Mouse (Mus musculus): ENCODE results near the gene Dnaja4.

The Dnaja4 gene

DNA sequence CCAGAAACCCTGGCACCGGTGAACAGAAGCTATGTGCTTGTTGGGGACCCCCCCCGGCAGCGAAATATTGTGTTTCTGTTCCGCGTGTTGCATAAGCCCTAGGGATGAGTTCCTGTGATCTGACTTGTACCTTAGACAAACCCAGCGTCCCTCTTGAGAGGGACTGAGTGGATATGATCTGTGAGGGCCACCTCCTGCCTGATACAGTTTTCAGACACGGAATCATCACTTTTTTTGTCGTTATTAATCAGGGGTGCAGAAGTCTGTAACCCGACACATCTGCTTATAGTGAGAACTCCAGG lies 1.5 kb downstream of the Dnaja4 start:
- DNase-seq, result no peak

DNA sequence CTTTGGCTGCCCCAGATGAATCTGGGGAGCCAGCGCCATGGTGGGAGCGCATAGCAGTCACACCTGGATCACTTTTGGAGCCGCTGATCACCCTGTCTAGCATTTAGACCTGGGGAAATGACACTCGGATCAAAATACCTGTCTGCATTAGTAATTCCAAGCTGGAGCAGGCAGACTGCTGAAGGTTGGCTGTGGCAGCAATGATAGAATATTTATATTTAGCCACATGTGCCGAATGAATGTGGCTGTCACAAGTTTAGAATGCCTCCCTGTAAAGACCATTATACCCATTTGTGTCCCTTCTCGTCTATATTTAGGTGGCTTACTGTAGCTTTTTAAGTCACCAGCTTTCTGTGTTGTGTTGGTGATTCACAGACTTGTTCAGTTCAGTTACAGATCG lies 2.1 kb downstream of the Dnaja4 start:
- no peak for DNase-seq

DNA sequence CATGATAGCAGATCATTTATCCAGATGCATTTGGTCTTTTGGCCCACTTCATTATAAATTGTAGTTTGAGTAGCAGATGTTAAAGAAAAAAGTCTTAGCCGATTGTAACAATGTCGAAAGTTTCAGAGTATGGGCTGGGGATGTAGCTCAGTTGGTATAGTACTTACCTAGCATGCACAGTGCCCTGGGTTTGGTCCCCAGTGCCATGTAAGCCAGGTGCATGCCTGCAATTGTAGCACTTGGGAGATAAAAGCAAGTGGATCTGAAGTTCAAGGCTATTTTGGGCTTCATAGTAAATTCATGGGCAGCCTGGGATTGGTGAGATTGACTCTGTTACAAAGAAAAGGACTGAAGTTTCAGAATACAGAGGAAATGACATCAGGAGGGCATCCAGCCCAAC lies 3.9 kb downstream of the Dnaja4 start:
- no peak for DNase-seq

DNA sequence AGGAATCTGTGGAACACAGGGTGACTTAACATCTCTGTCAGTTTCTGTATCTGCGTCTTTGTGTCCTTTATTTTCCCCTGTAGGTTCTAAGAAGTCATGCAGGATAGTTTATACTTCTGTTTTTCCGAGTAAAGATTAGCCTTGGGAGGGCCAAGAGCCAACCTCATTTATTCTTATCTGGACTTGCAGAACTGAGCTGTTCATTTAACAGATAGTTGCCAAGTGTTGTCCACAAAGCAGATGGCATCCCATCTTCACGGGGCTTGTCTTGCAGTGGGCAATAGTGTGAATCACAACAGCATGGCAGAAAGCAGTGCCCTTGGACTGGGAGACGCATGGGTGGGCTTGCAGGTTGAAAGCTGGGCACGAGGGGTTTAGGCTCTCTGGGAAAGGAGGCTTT lies 5.7 kb downstream of the Dnaja4 start:
- no peak for DNase-seq

DNA sequence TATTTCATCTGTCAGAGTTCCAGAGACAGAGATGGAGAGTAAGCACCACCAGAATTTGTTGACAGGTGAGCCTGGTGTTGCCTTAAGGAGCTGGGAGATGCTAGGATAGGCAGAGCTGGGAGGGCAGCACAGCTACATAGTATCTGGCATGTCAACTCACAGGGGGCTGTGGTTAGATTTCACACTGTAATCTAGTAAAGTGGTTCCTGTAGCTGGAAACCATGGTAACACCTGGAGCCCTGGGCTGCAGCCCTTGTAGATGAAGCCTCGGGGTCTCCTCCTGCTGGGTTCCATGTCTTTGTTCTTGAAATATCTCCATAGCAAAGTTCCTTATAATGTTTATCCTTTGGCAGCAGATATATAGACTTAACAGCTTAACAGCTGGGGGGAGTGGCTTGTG lies 6.9 kb downstream of the Dnaja4 start:
- DNase-seq, result no peak

DNA sequence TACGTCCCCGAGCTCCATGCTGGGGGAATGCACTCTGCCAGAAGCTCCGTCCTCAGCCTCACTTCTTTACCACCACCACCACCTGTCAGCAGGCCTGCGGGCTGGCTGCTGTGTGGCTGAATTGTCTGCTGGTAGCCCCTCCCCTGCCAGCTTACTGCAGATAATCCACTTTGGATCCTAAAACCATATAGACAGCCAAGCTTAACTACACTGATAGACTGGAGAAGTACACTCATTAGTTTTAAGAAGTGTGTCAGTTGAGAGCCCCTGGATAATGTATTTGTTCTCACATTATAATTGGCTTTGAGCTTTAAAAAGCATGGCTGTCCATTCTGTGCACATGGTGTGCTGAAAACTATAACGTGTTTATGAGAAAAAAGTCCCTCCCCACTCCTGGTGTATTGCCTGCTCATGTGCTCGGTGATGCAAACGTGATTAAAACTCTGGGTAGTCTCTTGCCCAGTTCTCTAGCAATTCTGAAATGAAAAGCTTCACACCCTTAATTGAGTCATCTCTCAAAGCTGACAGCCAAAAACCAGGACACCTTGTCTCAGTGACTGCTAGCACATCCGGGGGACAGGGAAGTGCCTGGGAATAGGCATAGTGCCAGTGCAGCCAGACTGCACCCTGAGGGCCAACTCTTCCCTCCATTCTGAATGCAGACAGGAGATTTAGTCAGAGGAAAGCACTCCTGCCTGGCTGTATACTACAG lies 8.8 kb downstream of the Dnaja4 start:
- DNase-seq, result no peak

DNA sequence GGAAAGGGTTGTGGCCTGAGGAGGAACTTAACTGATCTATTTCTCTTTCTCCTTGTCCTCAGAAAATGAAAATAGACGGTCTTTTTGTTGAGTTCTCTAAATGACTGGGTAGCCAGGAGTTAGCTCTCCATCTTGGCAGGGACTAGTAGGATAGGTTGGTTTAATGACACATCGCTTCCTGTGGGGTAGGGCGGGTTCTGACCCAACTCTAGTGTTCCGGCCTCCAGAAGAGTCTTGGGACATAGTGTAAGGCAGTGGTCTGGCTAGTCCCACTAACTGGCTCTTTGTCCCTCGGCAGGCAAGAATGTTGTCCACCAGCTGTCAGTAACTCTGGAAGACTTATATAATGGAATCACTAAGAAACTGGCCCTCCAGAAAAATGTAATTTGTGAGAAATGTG lies 9.4 kb downstream of the Dnaja4 start:
- DNase-seq, result no peak

DNA sequence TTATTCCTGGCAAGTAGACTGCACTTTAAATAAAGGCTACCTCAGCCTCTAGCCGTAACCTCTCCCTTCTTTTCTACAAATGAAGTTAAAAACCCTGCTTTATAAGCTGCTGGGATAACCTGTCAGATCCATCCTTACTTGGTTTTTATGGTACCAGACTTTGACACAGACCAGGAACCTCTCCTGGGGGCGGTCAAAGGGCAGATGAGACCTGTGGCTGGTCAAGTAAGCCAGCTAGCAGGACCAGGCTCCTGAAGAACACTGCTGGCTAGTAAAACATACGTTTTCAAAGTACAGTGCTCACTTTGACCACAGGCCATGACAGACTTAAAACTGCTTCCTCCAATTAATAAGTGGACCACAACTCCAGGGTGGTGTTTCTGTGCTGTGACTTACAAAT lies 17.1 kb downstream of the Dnaja4 start:
- DNase-seq, result no peak

DNA sequence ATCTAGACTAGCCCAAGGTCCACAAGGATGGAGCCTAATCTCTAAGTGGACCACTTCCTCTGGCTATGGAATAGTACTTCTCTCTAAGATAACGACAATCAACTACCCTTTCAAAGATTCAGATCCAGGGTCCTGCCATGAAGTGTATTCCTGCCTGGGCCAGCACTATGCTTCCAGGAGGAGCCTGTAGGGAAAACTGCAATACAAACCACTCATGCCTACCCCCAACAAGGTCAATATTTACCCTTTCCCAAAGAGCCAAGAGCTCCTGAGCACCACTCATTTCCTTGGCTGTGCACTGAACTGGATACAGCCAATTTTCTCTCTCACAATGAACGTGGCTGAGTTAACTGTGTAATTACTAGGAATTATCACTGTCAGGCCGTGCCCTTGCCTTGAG lies 18.9 kb downstream of the Dnaja4 start:
- no peak for DNase-seq

DNA sequence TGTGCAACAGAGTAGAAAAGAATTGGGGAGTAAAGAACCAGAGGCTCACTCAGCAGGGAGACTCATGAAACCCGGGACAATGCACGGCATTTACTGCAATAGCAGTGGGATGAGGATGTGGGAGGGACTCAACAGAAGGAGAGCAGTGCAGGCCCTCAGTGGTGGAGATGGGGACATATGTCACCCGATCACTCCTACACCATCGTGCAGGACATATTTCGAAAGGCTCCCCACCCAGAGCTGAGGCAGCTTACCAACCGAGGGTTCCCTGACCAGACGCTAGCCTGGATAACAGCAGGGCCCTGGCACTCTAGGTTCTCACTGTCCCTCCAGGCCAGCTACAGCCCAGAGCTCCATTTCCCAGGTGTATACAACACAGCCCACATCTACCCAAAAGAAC lies 23.5 kb downstream of the Dnaja4 start:
- no peak for DNase-seq

DNA sequence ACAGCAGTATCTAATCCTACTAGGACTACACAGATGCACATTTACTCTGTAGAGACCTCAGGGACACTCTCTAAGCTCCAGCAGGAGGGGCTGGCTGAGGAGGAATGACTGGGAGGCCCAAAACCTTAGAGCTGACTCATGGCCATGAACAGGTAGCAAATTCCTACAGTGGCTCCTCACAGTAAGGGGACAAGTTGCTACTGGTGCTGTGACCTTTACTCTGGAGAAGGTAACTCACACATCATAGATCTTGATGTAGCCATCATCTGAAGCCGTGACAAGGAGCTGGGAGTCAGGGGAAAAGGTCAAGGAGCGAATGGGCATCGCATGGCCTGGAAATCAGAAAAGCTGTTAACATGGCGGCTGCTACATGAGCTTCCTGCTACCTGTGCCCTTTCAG lies 23.9 kb downstream of the Dnaja4 start:
- no peak for DNase-seq

DNA sequence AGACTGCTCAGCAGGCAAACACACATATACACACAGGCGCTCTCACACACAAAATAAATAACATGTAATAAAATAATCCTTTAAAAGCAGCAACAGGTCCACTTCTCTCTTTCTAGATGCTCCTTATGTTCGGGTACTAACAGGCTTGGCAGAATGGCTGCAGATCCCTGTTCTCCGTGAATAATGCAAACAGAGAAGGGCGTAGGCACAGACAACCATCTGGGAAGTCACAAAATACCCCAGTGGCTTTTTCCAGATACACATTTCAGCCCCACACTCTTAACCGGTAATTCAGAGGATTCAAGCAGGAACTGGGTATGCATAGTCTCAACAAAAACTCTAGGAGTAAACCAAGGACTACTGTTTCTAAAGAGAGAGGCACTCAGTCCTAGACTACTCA lies 27.6 kb downstream of the Dnaja4 start:
- no peak for DNase-seq

DNA sequence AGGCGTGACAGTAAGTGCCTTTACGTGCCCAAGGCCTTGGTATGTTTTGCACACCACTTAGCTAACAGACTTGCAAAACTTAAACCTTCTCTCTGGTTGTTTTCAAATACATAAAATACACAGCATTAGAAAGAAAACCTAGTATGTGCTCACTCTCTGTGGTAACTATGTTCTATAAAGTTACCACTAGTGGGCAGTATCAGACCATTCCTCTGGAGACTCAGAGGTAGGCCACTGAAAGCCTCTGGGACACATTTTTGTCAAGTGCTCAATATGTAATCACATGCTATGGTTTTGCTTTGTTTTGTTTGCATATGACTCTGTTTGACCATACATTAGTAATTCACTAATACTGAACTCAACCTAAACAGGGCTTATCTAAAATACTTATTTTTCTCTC lies 33.4 kb downstream of the Dnaja4 start:
- peak; percentile 14 for DNase-seq

DNA sequence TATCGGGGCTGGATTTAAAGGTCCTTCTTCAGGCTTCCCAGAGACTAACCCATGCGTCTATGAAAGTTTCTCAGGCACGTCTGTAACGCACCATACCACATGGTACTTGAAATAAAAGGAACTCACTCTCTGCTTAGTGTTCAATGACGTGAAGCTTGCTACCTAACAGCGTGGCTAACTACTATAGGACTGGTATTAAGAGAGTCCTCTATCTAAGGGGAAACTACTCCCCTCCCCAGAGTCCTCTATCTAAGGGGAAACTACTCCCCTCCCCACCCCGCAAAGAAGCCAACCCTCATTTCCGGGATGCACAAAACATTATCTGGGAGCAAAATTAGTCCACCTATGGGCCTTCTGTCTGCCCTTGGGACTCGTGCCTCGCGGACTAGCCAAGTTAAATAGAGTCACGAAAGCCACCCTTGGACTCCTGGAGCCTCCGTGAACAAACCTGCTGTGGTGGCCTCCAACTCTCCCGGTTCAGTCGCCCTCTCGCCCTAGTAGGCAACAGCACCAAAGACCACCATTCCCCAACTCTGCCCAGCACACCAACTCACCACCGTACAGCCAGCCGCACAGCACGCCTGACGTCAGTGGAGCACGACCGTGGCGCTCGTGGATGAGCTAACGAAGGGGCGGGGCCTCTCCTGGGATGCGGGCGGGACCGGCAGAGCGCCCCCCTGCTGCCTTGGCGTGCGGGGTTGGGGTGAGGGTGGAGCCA lies 35.4 kb downstream of the Dnaja4 start, which contains the start of gene Wdr61:
Wdr61 (minus strand) TSS at position 599 of the 718 bp plus-strand sequence.
- DNase-seq, result peak; percentile 99

DNA sequence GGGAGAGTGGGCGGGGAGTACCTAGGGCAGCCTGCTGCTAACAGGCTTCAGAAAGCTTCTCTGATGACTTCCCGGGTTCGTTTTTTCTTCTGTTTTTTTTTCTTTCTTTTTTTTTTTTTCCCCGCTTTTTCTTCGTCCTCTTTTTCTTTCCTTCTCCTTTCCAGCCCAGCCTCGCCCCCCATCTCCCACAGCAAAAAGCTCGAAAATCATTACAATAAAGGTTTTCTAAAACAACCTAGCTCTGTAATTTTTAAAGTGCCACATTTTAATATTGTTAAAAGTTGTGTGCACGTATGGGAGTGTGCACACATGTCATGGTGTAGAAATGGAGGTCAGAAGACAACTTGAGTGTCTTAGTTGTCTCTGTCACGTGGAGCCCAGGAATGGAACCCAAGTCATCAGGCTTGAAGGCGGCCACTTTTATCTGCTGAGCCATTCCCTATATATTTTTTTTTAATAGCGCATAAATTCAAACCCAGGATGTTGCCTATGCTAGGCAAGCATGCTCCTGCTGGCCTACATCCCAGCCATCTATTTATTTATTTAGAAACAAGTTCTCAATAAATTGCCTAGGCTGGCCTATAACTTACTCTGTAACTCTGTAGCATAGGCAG lies 36.1 kb downstream of the Dnaja4 start:
- no peak for DNase-seq

DNA sequence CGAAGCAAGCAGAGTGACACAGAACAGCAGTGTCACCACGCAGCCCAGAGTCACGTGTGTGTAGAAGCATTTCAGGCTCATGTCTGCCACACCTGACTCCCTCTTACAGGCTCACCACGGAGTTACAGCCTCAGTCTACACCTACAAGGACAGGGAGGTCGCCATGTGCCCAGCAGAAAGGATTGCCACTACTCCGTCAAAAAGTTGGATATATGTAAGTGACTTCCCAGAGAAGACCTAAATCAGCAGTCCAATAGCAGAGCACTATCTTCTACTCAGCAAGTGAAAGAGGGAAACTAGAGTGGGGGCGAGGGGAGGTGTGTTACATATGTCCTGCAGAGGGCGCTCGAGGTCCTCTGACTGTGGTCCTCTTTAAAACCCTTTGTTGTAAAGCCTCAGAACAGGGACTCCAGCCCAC lies 37.6 kb downstream of the Dnaja4 start:
- DNase-seq, result peak; percentile 62

DNA sequence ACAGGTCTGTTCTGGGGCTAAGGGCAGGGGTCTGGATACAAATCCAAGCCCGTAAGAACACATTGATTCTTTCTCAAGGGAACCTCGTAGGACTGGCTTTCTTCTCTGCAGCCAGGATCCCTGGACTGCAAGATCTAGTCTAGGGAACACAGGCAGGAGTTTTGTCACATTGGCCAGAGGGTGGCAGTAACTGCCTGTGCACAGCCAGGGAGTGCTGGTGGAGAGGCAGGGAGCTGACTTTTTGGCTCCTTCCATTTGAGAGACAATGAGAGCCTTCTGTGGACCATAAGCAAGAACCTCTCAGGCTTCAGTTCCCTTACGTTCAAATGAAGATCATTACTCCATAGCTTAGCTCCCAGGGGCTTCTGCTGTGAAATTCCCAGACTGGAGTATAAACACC lies 39.7 kb downstream of the Dnaja4 start:
- DNase-seq, result peak; percentile 18

DNA sequence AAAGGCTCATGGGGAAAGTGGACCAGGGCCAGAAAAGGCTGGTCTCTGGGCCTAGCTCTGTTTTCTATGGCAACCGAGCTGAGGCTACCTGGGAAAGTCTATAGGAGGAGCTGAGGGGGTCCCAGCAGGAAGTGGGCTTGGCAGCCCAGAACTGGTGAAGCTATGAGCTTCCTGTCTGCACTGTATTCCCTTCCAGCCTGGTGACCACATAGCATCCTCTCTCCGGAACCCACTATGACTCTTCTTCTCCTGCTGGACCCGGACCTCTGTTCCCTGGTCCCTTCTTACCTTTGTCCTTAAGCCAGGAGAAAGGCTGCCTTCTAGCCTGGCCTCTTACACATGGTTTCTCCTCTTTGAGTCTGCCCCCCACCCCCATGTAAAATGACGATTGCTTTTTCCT lies 45.2 kb downstream of the Dnaja4 start:
- peak; percentile 9 for DNase-seq

DNA sequence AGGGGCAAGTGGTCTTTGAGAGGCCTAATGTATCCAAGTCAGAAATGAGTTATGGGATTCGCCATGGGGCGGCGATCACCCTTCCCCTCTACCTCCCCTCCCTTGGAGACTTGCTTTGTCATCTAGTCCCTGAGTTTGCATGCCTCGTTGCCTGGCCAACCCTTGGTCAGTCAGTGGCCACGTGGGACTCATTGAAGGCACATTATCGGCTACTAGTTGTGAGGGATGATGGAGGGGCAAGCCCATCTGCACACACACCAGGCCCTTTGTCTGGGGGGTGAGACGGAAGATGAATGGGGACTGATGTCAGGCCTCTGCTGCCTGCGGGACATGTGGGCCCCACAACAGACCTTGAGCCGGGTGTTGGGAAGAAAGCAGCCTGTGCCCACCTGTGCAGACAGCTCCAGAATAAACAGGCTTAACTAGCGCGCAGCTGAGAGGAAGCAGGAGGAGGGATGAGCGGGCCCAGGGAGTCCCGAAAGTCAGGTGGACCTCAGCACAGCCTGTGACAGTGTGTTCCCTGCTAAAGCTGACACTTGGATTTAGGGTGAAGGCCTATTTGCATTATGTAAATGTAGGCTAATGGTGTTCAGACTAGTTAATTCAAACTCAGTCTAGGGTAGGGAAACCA lies 47.2 kb downstream of the Dnaja4 start:
- no peak for DNase-seq

DNA sequence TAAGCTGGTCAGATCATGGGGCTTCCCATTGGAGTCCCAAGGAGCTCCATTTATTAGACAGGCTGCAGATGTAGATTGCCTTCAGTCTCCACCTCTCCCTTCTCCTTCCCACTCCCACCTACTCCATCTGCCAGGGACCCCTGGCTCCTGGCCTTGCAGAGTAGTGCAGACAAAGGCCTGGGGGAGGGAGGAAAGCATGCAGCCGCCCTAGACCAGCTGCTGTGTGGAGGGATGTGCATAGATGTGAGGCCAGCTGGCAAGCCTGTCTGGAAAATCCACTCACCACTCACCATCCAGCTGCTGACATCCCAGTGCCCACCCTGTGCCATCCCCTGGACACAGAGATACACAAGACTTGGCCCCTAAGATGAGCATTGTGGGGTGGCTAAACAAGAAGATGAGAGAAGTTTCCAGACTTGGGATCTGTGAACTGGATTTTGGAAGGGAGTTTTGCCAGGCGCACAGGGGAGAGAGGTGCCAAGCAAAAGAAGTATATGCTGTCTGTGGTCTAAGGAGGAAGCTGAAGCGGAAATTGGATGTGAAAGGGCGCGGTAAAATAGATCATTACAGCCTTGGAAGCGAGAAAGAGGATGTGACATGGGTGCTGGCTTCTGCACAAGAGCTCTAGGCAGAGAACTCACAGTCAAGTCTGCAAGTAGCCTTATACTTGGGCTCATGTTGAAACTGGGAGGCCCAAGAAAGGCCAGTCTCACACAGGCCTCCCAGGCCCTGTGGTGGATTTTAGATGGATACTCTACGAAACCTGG lies 51.7 kb downstream of the Dnaja4 start:
- DNase-seq, result no peak

DNA sequence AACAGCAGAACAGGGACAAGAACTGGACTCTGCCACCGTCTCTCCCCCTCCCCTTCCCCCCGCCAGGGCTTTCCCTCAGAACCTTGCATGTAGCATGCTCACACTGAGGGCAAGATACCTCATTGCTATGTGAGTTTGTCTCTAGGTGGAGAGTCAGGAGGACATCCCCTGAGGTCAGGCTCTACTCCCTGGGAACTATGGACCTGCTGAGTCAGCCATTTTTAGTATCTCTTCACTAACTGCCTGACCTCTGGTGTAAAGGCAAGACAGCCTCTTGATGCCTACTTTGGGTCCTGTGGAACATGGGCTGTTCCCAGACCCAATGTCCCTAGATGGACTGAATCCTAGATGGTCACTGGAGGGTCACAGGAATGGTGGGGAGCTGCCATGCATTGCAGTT lies 53.0 kb downstream of the Dnaja4 start:
- no peak for DNase-seq

DNA sequence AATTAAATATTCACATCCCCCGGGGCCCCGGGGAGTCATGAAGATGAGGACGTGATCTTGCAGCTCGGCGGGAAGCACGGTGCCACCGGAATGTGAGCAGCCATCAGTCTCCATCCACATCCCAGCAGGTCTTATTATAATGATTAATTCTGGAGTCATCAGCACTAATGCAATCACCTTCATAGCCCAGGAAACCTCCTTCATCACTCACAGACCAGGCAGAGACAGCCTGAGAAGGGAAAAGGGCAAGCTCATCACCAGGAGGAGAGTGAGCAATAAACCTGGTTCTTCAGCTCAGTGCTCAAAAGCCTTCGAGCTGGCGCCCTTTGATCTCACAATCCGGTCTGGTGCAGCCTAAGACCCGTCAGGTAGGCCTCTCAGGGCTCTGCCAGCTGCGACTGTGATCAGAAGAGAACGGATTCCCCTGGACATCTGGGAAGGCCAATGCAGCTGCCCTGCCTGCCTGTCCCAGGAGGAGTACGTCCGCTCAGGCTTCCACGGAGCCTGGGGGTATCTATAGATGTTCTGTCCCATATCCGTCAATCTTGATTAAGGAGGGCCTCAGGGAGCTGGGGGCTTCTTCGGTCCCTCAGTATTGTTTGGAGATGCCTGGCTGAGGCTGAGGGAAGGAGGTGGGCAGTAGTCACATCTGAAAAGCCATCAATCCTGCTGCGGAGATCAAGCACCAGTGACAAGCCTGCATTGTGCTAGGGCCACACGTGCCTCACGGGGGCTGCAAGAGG lies 53.7 kb downstream of the Dnaja4 start:
- DNase-seq, result no peak

DNA sequence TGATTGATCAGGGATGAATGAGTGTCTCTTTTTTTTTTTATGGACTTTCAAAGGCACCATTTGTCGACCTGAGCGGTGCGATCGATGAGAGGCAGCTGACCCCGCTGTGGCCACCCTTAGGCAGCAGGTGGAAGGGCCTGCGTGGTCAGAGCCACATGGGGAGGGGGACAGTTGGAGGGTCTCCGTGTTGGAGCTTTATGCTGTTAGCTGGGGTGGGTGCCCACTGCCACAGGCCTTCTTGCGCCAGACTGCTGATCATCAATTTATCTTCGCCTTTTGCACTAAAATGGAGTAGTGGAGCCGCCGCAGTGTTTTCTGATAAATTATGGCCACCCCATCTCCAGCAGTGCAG lies 54.2 kb downstream of the Dnaja4 start:
- no peak for DNase-seq

Data from thymus, postnatal 14 days (tissue).